18 mouse cellular contexts compared by ENCODE assay signal in the genomic region with DNA sequence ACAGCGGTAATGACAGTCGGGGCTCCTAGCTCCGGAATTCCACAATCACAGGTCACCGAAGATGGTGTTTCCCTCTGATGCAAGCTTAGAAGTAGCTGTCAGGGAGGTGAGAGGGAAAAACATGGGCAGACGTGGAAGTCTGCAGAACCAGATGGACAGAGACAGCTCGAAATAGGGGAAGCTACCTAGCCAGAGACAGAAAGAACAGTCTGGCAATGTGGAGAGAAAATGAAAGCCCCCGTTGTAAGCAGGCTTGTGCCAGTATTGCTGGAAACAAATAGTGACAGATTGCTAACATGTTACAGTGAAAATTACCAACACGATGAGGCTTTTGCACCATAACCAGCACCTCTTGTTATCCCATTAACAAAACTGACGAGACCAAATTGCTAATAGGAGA.
DNase-seq lines count a peak whose midpoint lies in the region; ATAC-seq lines count a peak whose summit lies in the region.
"Had no signal": no experiment of that assay in that cellular context is flagged by ENCODE, and none has a peak within 500 bp of the region (broad histone marks: within the 10 kb centered on the region; RNA-seq: fewer than 3 reads in every experiment).

No protein-coding gene starts in this region.

- no peak for ATAC-seq in heart, embryonic 14.5 days (ENCODE audit: insufficient number of reproducible peaks, insufficient read depth, low FRiP score, low read depth)
- peak; percentile 66 for ATAC-seq in forebrain, embryonic 15.5 days (replicated peaks)
- no peak for ATAC-seq in inflammation-experienced regulatory T-cells, adult 6 months
- ATAC-seq in liver, embryonic 12.5 days, result no peak
- ATAC-seq: intestine, embryonic 15.5 days had no signal

- no peak overlapping the region for H3K4me3 ChIP-seq in heart, embryonic 14.5 days (ENCODE audit: control insufficient read depth in 1 of 2, insufficient read depth in 1 of 2, low read depth in 1 of 2, low read length in 2 of 2)
- no peak overlapping the region for H3K4me3 ChIP-seq in forebrain, embryonic 15.5 days
- no peak overlapping the region for H3K4me3 ChIP-seq in liver, embryonic 12.5 days
- H3K4me3 ChIP-seq: intestine, embryonic 15.5 days; left cerebral cortex, adult 2 months; limb, embryonic 12.5 days; neural tube, embryonic 12.5 days had no signal

- H3K4me1 ChIP-seq in heart, embryonic 14.5 days (ENCODE audit: control insufficient read depth in 2 of 2, insufficient read depth in 2 of 2, low read length in 2 of 2), result peaks cover 27 to 33% of the 10 kb centered on the region in 2 experiments
- peaks cover 52% of the 10 kb centered on the region for H3K4me1 ChIP-seq in forebrain, embryonic 15.5 days
- H3K4me1 ChIP-seq in liver, embryonic 12.5 days, result peaks cover 9% of the 10 kb centered on the region

- no peaks in the 10 kb centered on the region for H3K9me3 ChIP-seq in heart, embryonic 14.5 days (ENCODE audit: control insufficient read depth, low read length)
- H3K9me3 ChIP-seq in forebrain, embryonic 15.5 days, result no peaks in the 10 kb centered on the region
- no peaks in the 10 kb centered on the region for H3K9me3 ChIP-seq in liver, embryonic 12.5 days (replicated peaks)
- H3K9me3 ChIP-seq: intestine, embryonic 15.5 days; limb, embryonic 12.5 days; neural tube, embryonic 12.5 days had no signal

- H3K36me3 ChIP-seq in heart, embryonic 14.5 days (ENCODE audit: control insufficient read depth, insufficient read depth, low read length), result no peaks in the 10 kb centered on the region
- no peaks in the 10 kb centered on the region for H3K36me3 ChIP-seq in forebrain, embryonic 15.5 days
- H3K36me3 ChIP-seq in liver, embryonic 12.5 days, result no peaks in the 10 kb centered on the region
- H3K36me3 ChIP-seq: intestine, embryonic 15.5 days; limb, embryonic 12.5 days; neural tube, embryonic 12.5 days had no signal

- 0 out of 2 replicates have a peak overlapping the region, but pooled peaks have one; percentile 7 for H3K9ac ChIP-seq in heart, embryonic 14.5 days (ENCODE audit: low read length)
- H3K9ac ChIP-seq in forebrain, embryonic 15.5 days (replicated peaks), result no peak overlapping the region
- H3K9ac ChIP-seq in liver, embryonic 12.5 days, result no peak overlapping the region
- H3K9ac ChIP-seq: intestine, embryonic 15.5 days; limb, embryonic 12.5 days; neural tube, embryonic 12.5 days had no signal

- 38% methylated on average over 9 of the region's 9 CpGs for WGBS in heart, embryonic 14.5 days
- WGBS in forebrain, embryonic 15.5 days, result 53% methylated on average over 9 of the region's 9 CpGs
- 43% methylated on average over 9 of the region's 9 CpGs for WGBS in liver, embryonic 12.5 days (ENCODE audit: insufficient replicate concordance)

- no peak overlapping the region for H3K27ac ChIP-seq in heart, embryonic 14.5 days (replicated peaks in 1 of 2; ENCODE audit: control insufficient read depth in 1 of 2, insufficient read depth in 1 of 2, low read depth in 2 of 2, low read length in 2 of 2)
- peak overlapping the region; percentile 76 for H3K27ac ChIP-seq in forebrain, embryonic 15.5 days (replicated peaks)
- no peak overlapping the region for H3K27ac ChIP-seq in liver, embryonic 12.5 days
- H3K27ac ChIP-seq: intestine, embryonic 15.5 days; kidney, postnatal 0 days; left cerebral cortex, adult 2 months; macrophage; neural tube, embryonic 12.5 days had no signal

- peak overlapping the region; percentile 34 for H3K4me2 ChIP-seq in heart, embryonic 14.5 days (ENCODE audit: low read length)
- H3K4me2 ChIP-seq in forebrain, embryonic 15.5 days (replicated peaks), result peak overlapping the region; percentile 19
- no peak overlapping the region for H3K4me2 ChIP-seq in liver, embryonic 12.5 days
- H3K4me2 ChIP-seq: intestine, embryonic 15.5 days had no signal

- H3K27me3 ChIP-seq in heart, embryonic 14.5 days (ENCODE audit: control insufficient read depth, insufficient read depth, low read length), result peaks cover 18% of the 10 kb centered on the region
- H3K27me3 ChIP-seq in forebrain, embryonic 15.5 days, result no peaks in the 10 kb centered on the region
- no peaks in the 10 kb centered on the region; the same call in 1 of the 2 replicates for H3K27me3 ChIP-seq in liver, embryonic 12.5 days (replicated peaks)
- H3K27me3 ChIP-seq: intestine, embryonic 15.5 days had no signal

- intact Hi-C loops in heart, postnatal 36 days (cut with DNase I), result no loop called here

- peak; percentile 19 for DNase-seq in cerebellum, adult 11-12 months
- no peak for DNase-seq in cerebellum, postnatal 4 days (ENCODE audit: low spot score in 2 of 2)
- DNase-seq in heart, postnatal 36 days, result no peak
- peak; percentile 74 for DNase-seq in brain, adult 2 months (ENCODE audit: low read depth, low spot score)
- DNase-seq: adrenal gland, adult 8-10 months; midbrain, embryonic 14.5 days; right cerebral cortex, postnatal 25 days; thymus, postnatal 4 days had no signal

Comparison
In these comparisons a context has a peak if more than half of its experiments do, and no peak if none do; other contexts are left out.
1. DNase-seq: peak in cerebellum, adult 11-12 months (single experiment) and brain, adult 2 months (single experiment); none in cerebellum, postnatal 4 days (0 of 2) and heart, postnatal 36 days (0 of 2).